Mouse (Mus musculus) retina, adult 2 months (tissue): ENCODE results near the gene Myod1.

Source experiments
- DNase-seq: peaks from one replicate; pipeline ENCODE4 v3.0.0-alpha.2; 2012; ENCODE audit warnings: low read depth, low spot score

Gene Myod1

DNA sequence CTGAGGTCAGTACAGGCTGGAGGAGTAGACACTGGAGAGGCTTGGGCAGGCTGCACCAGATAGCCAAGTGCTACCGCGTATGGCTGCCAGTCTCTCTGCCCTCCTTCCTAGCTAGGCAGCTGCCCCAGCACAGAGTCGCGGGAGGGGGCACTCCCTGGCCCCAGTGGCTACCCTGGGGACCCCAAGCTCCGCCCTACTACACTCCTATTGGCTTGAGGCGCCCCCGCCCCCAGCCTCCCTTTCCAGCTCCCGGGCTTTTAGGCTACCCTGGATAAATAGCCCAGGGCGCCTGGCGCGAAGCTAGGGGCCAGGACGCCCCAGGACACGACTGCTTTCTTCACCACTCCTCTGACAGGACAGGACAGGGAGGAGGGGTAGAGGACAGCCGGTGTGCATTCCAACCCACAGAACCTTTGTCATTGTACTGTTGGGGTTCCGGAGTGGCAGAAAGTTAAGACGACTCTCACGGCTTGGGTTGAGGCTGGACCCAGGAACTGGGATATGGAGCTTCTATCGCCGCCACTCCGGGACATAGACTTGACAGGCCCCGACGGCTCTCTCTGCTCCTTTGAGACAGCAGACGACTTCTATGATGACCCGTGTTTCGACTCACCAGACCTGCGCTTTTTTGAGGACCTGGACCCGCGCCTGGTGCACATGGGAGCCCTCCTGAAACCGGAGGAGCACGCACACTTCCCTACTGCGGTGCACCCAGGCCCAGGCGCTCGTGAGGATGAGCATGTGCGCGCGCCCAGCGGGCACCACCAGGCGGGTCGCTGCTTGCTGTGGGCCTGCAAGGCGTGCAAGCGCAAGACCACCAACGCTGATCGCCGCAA is at the start of gene Myod1:
Myod1 (plus strand) TSS at position 303 of the 836 bp plus-strand sequence.
- no peak for DNase-seq

DNA sequence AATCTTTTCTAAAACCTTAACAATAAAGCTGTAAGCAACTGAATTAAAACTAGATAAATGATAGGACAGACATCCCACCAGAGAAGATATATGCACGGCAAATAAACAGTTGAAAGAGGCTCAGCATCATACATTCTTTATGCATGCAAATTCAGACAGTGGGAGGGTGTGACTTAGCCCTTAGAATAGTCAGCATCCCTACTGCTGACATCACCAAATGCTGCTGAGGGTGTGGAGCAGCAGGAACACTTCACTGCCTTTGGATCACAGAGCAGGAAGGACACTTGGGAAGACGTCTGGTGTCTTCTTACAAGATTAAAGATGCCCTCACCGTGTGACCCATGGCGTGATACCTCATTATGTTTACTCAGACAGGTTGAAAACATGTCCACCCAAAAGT is 48.4 kb upstream of the Myod1 start:
- DNase-seq, result no peak

GRCm38 (mm10) chr7:46337397-46337796 is 38.9 kb upstream of the Myod1 start:
- no peak for DNase-seq

- no peak for DNase-seq
Observed at GRCm38 (mm10) chr7:46339818-46340217, 36.5 kb upstream of the Myod1 start.

- no peak for DNase-seq
Observed at GRCm38 (mm10) chr7:46340295-46340694, 36.0 kb upstream of the Myod1 start.

GRCm38 (mm10) chr7:46341471-46341870 is 34.8 kb upstream of the Myod1 start:
- no peak for DNase-seq

GRCm38 (mm10) chr7:46347692-46348091 is 28.6 kb upstream of the Myod1 start:
- DNase-seq, result no peak

GRCm38 (mm10) chr7:46348813-46349212 is 27.5 kb upstream of the Myod1 start:
- DNase-seq, result peak; percentile 13

DNA sequence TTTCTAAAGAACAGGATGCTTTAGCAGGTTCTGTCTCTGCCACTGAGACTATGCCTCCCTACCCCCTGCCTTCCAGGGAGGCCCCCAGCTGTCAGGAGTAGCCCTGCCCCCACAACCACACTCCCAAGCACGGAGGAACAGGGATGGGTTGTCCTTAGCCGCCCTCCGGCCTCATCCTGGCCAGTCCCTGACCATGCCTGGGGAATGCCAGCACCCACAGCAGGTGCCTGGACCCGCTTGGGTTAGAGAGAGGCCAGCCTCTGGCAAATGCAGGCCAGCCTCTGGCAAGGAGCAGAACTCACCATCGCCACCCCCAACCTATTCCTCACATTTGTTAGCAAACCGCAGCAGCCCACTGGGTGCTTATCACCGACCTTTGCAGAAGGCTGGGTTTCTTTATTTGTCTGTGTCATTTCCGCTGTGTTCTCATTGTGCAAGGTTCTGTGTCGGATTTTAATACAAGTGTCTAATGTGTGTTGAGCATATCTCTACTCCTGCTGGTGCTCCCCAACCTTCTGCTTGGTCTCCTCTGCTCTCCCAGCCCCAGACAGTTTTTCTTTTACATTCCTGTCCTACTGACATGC is 26.1 kb upstream of the Myod1 start:
- DNase-seq, result no peak

GRCm38 (mm10) chr7:46352748-46353147 is 23.5 kb upstream of the Myod1 start:
- DNase-seq, result no peak

GRCm38 (mm10) chr7:46353216-46353615 is 23.1 kb upstream of the Myod1 start:
- DNase-seq, result no peak

DNA sequence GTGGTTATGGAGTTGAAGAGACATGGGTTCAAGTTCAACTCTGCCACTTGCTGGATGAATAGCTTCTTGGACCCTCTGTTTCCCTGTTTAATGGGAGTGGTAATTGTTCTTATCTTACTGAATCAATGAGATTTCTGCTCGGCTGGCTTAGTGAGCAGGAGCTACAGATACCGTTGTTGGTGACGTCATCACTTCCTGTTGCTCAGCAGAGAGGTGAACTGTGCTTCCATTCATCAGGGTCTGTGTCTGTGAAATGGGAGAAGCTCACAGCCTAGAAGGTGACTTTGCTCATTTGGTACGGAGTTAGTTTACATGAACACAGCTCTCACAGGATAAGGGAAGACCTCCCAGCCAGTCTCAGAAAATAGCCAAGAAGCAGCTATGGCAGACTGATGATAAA is 22.4 kb upstream of the Myod1 start:
- no peak for DNase-seq

DNA sequence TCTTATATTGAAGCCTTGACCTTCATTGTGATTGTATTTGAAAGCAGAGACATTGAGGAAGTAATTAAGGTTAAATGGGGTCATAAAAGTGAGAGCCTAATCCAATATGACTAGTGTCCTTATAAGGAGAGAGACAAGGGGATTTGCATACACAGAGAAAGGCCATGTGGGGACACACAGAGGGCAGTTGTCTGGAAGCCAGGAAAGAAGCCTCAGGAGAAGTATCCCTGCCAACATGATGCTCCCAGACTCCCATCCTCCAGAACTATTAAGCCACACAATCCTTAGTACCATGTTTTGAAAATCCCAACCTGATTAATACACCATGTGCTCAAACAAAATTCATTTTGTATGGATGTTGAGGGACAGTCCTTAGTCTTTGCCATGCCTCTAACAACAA is 14.5 kb upstream of the Myod1 start:
- no peak for DNase-seq

GRCm38 (mm10) chr7:46364154-46364553 is 12.1 kb upstream of the Myod1 start:
- DNase-seq, result no peak

GRCm38 (mm10) chr7:46365810-46366209 is 10.5 kb upstream of the Myod1 start:
- no peak for DNase-seq

DNA sequence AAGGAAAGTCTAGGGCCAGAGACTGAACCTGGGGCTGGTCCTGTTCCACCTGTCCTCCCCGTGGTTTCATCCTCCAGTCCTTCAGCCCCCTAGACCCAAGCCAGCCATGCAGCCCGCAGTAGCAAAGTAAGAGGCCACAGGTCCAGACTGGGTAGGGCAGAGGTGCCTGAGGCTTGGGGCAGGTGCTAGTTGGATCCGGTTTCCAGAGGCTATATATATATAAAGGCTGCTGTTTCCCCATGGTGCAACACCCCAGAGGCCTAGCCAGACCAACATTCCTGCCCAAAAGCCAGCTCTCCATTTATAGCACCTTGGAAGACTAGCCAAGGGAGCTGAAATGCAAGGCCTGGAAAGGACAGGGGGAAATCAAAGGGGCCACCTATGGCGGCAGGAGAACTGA is 5.2 kb upstream of the Myod1 start:
- DNase-seq, result no peak

GRCm38 (mm10) chr7:46377008-46377346 is 703 bp downstream of the Myod1 start:
- DNase-seq, result no peak

DNA sequence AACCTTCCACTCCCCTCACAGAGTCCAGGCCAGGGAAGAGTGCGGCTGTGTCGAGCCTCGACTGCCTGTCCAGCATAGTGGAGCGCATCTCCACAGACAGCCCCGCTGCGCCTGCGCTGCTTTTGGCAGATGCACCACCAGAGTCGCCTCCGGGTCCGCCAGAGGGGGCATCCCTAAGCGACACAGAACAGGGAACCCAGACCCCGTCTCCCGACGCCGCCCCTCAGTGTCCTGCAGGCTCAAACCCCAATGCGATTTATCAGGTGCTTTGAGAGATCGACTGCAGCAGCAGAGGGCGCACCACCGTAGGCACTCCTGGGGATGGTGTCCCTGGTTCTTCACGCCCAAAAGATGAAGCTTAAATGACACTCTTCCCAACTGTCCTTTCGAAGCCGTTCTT is 1.8 kb downstream of the Myod1 start:
- no peak for DNase-seq

- DNase-seq, result no peak
Observed at GRCm38 (mm10) chr7:46378983-46379382, 2.7 kb downstream of the Myod1 start.

GRCm38 (mm10) chr7:46380625-46381024 is 4.4 kb downstream of the Myod1 start:
- no peak for DNase-seq

- DNase-seq, result no peak
Observed at GRCm38 (mm10) chr7:46387430-46387829, 11.2 kb downstream of the Myod1 start.

DNA sequence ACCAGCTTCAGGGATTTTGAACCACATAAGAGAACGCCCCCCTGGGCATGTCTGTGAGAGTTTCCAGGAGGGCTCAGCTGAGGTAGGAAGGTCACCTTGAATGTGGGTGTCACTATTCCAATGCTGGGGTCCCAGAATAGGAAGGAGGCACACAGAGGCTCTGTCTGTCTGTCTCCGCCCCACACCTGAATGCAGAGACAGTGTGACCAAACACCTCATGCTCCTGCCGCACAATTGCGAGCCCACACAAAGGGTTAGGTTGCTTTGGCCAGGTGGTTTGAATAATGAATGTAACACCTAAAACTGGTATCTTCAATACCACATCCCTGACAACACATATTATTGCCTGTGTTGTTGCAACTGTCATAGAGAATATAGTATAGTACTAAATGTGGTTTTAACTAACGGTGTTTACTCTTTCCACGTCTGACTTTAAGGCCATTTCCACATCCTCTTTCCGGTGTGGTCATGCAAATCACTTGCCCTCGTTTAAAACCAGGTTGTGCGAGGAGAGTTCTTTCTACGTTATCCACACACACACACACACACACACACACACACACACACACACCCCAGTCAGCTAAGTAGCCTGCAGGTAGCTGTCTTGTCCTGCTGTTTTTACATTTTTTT is 13.3 kb downstream of the Myod1 start:
- DNase-seq, result no peak

GRCm38 (mm10) chr7:46390226-46390625 is 14.0 kb downstream of the Myod1 start:
- DNase-seq, result no peak
